Mouse (Mus musculus) embryonic fibroblast, embryonic 13.5 days (primary cell): ENCODE measurements around the gene Maml3. TPM values are rescaled to one million over a fixed set of nuclear protein-coding genes. Genes with fewer than 3 reads are reported as not detected.

Source experiments
- H3K27ac ChIP-seq: 2 replicates; pipeline ENCODE4 v1.5.1; 2012; ENCODE audit warnings: low read length, control low read depth, inconsistent platforms; ENCODE audit not compliant: insufficient read depth
- H3K4me1 ChIP-seq: 2 replicates; pipeline ENCODE4 v1.6.1; 2011; ENCODE audit warnings: low read length; ENCODE audit not compliant: control insufficient read depth, insufficient read depth
- H3K4me3 ChIP-seq: 2 replicates; pipeline ENCODE4 v1.5.1; 2011; ENCODE audit warnings: mild to moderate bottlenecking, control low read depth, low read length; ENCODE audit not compliant: insufficient read depth
- CTCF ChIP-seq: IDR thresholded peaks from 2 replicates; pipeline ENCODE4 v1.5.1; 2011; ENCODE audit warnings: mild to moderate bottlenecking, control low read depth, low read length, moderate library complexity, borderline replicate concordance; ENCODE audit not compliant: insufficient read depth
- POLR2A ChIP-seq: IDR thresholded peaks from 2 replicates; pipeline ENCODE4 v1.6.1; 2011; ENCODE audit warnings: low read depth, mild to moderate bottlenecking, control low read depth, low read length, moderate library complexity
- polyA plus RNA-seq: library from polyadenylated mRNA; stranded (reverse); fragments of >200 nt; gene quantifications from 2 replicates; pipeline ENCODE4 v1.2.4, GENCODE M21; 2011; ENCODE audit warnings: low read depth; ENCODE audit not compliant: missing spikeins, insufficient read length

The Maml3 gene
- polyA plus RNA-seq, 1 experiment, result 2.2 TPM

- Histone ChIP-seq H3K27ac (no peak overlapping the region), H3K4me1 (peaks cover 2% of the 10 kb centered on the region; the same call in 1 of the 2 replicates)
Measured at GRCm38 (mm10) chr3:52033857-52034588, 70.9 kb downstream of the Maml3 start.

GRCm38 (mm10) chr3:52031327-52031726 is 73.5 kb downstream of the Maml3 start:
- H3K4me3 ChIP-seq, result no peak overlapping the region
- TF ChIP-seq POLR2A, result no peak
- no peak for TF ChIP-seq CTCF
- H3K27ac ChIP-seq, result no peak overlapping the region; the same call in 1 of the 2 replicates
- peaks cover 2% of the 10 kb centered on the region; the same call in 1 of the 2 replicates for H3K4me1 ChIP-seq

More at GRCm38 (mm10) chr3:52033857-52034588, 70.9 kb downstream of the Maml3 start:
- H3K4me3 ChIP-seq, result no peak overlapping the region
- TF ChIP-seq CTCF (no peak), POLR2A (no peak)

GRCm38 (mm10) chr3:52030114-52030513 is 74.8 kb downstream of the Maml3 start:
- no peak for TF ChIP-seq CTCF
- TF ChIP-seq POLR2A, result no peak
- peaks cover 2% of the 10 kb centered on the region; the same call in 1 of the 2 replicates for H3K4me1 ChIP-seq
- H3K27ac ChIP-seq, result no peak overlapping the region
- no peak overlapping the region for H3K4me3 ChIP-seq

- Histone ChIP-seq H3K4me3 (no peak overlapping the region), H3K4me1 (peaks cover 2% of the 10 kb centered on the region; the same call in 1 of the 2 replicates), H3K27ac (no peak overlapping the region)
- TF ChIP-seq POLR2A (no peak), CTCF (no peak)
Measured at GRCm38 (mm10) chr3:52029661-52030081, 75.2 kb downstream of the Maml3 start.

GRCm38 (mm10) chr3:52027972-52028371 is 76.9 kb downstream of the Maml3 start:
- H3K27ac ChIP-seq, result no peak overlapping the region
- H3K4me1 ChIP-seq, result peaks cover 2% of the 10 kb centered on the region; the same call in 1 of the 2 replicates
- no peak for TF ChIP-seq POLR2A
- no peak for TF ChIP-seq CTCF
- H3K4me3 ChIP-seq, result no peak overlapping the region

GRCm38 (mm10) chr3:52022486-52022885 is 82.4 kb downstream of the Maml3 start:
- peaks cover 4% of the 10 kb centered on the region; the same call in 1 of the 2 replicates for H3K4me1 ChIP-seq
- H3K27ac ChIP-seq, result no peak overlapping the region
- H3K4me3 ChIP-seq, result no peak overlapping the region
- no peak for TF ChIP-seq CTCF

- no peak for TF ChIP-seq POLR2A
- no peak for TF ChIP-seq CTCF
- H3K4me3 ChIP-seq, result 0 out of 2 replicates have a peak overlapping the region, but pooled peaks have one; percentile 20
- H3K27ac ChIP-seq, result no peak overlapping the region
- peaks cover 8% of the 10 kb centered on the region; the same call in 1 of the 2 replicates for H3K4me1 ChIP-seq
Measured at GRCm38 (mm10) chr3:52018103-52018439, 86.8 kb downstream of the Maml3 start.

- no peak for TF ChIP-seq CTCF
- no peak for TF ChIP-seq POLR2A
- Histone ChIP-seq H3K27ac (no peak overlapping the region), H3K4me3 (peak overlapping the region; percentile 20; the same call in 1 of the 2 replicates), H3K4me1 (peaks cover 8% of the 10 kb centered on the region; the same call in 1 of the 2 replicates)
Measured at GRCm38 (mm10) chr3:52017439-52018102, 87.3 kb downstream of the Maml3 start.

- Histone ChIP-seq H3K4me3 (no peak overlapping the region), H3K27ac (no peak overlapping the region), H3K4me1 (peaks cover 8% of the 10 kb centered on the region; the same call in 1 of the 2 replicates)
- no peak for TF ChIP-seq POLR2A
- no peak for TF ChIP-seq CTCF
Measured at GRCm38 (mm10) chr3:52016178-52016577, 88.7 kb downstream of the Maml3 start.

- peaks cover 8% of the 10 kb centered on the region; the same call in 1 of the 2 replicates for H3K4me1 ChIP-seq
- TF ChIP-seq CTCF, result no peak
- no peak for TF ChIP-seq POLR2A
- no peak overlapping the region for H3K4me3 ChIP-seq
- H3K27ac ChIP-seq, result no peak overlapping the region
Measured at GRCm38 (mm10) chr3:52015556-52015955, 89.3 kb downstream of the Maml3 start.
